Mouse (Mus musculus) embryo, embryonic 10 days (tissue): ENCODE data around the gene Mettl18.
"Not testable (repeated sequence)": the region's sequence is repeated elsewhere in the genome, so short reads cannot be mapped to it uniquely, and the experiment has no call there.

Source experiments
- DNase-seq: peaks from one replicate; pipeline ENCODE4 v3.0.0-alpha.2; 2015; ENCODE audit warnings: low spot score

Gene Mettl18

GRCm38 (mm10) chr1:163994721-163995608, at the start of gene Mettl18, which contains the start of gene BC055324:
Mettl18 (plus strand) TSS chr1:163994889.
BC055324 (minus strand) TSS chr1:163994796.
- DNase-seq = peak; percentile 95

- DNase-seq = no peak
Measured at GRCm38 (mm10) chr1:163953396-163953795, 41.3 kb upstream of the Mettl18 start.

GRCm38 (mm10) chr1:163958036-163958435, 36.7 kb upstream of the Mettl18 start:
- DNase-seq = no peak

GRCm38 (mm10) chr1:163964008-163964689, 30.5 kb upstream of the Mettl18 start:
- no peak for DNase-seq

GRCm38 (mm10) chr1:163974471-163974870, 20.2 kb upstream of the Mettl18 start:
- DNase-seq = no peak

- DNase-seq = no peak
Measured at GRCm38 (mm10) chr1:163975088-163975487, 19.6 kb upstream of the Mettl18 start.

- no peak for DNase-seq
Measured at GRCm38 (mm10) chr1:163976515-163976914, 18.2 kb upstream of the Mettl18 start.

- no peak for DNase-seq
Measured at GRCm38 (mm10) chr1:163992371-163992770, 2.3 kb upstream of the Mettl18 start.

GRCm38 (mm10) chr1:163994173-163994720, 442 bp upstream of the Mettl18 start:
- no peak for DNase-seq

- no peak for DNase-seq
Measured at GRCm38 (mm10) chr1:163995609-163995913, 872 bp downstream of the Mettl18 start.

- no peak for DNase-seq
Measured at GRCm38 (mm10) chr1:164001831-164002452, 7.3 kb downstream of the Mettl18 start.

GRCm38 (mm10) chr1:164004311-164004710, 9.6 kb downstream of the Mettl18 start:
- no peak for DNase-seq

GRCm38 (mm10) chr1:164009235-164009634, 14.5 kb downstream of the Mettl18 start:
- DNase-seq = peak; percentile 53

- no peak for DNase-seq
Measured at GRCm38 (mm10) chr1:164014616-164015015, 19.9 kb downstream of the Mettl18 start.

GRCm38 (mm10) chr1:164018221-164018896, 23.7 kb downstream of the Mettl18 start:
- no peak for DNase-seq

GRCm38 (mm10) chr1:164019789-164020188, 25.1 kb downstream of the Mettl18 start:
- DNase-seq = peak; percentile 31

GRCm38 (mm10) chr1:164020746-164021145, 26.1 kb downstream of the Mettl18 start:
- not testable (repeated sequence) for DNase-seq

- not testable (repeated sequence) for DNase-seq
Measured at GRCm38 (mm10) chr1:164022106-164022505, 27.4 kb downstream of the Mettl18 start.

GRCm38 (mm10) chr1:164025685-164026084, 31.0 kb downstream of the Mettl18 start:
- DNase-seq = no peak

- DNase-seq = no peak
Measured at GRCm38 (mm10) chr1:164027416-164027815, 32.7 kb downstream of the Mettl18 start.

- no peak for DNase-seq
Measured at GRCm38 (mm10) chr1:164040385-164041135, 45.9 kb downstream of the Mettl18 start.
